Mouse (Mus musculus) midbrain, postnatal 0 days (tissue): ENCODE measurements around the gene Fam131c. TPM values are rescaled to one million over a fixed set of nuclear protein-coding genes. Genes with fewer than 3 reads are reported as not detected.
A peak's percentile ranks its signal among the peaks of the same experiment; 100 is the strongest.

Source experiments
- ATAC-seq: fragments of 200-750 bp; cut with Nextera tagmentation; 2 replicates; pipeline ENCODE4 v1.8.0; 2017; ENCODE audit warnings: moderate number of reproducible peaks, mild to moderate bottlenecking, moderate TSS enrichment, moderate library complexity; ENCODE audit not compliant: low FRiP score
- DNase-seq: peaks from one replicate; pipeline ENCODE4 v3.0.0-alpha.2; 2015; ENCODE audit warnings: low spot score
- H3K27ac ChIP-seq: fragments of 300-500 bp; sonication (generic); 2 replicates; pipeline ENCODE4 v1.5.1; 2014; ENCODE audit warnings: low read depth, mild to moderate bottlenecking, low read length, mixed read lengths
- H3K27me3 ChIP-seq: fragments of 300-500 bp; sonication (generic); 2 replicates; pipeline ENCODE4 v1.6.1; 2014; ENCODE audit warnings: low read length, control low read depth, mixed read lengths; ENCODE audit not compliant: insufficient read depth
- H3K36me3 ChIP-seq: fragments of 300-500 bp; sonication (generic); 2 replicates; pipeline ENCODE4 v1.6.1; 2014; ENCODE audit warnings: low read length, control low read depth, mixed read lengths; ENCODE audit not compliant: insufficient read depth
- H3K4me1 ChIP-seq: fragments of 300-500 bp; sonication (generic); 2 replicates; pipeline ENCODE4 v1.6.1; 2014; ENCODE audit warnings: mild to moderate bottlenecking, control low read depth, antibody characterized with exemption, low read length, mixed read lengths; ENCODE audit not compliant: insufficient read depth
- H3K4me2 ChIP-seq: fragments of 300-500 bp; sonication (generic); 2 replicates; pipeline ENCODE4 v1.6.1; 2014; ENCODE audit warnings: low read depth, mild to moderate bottlenecking, low read length, mixed read lengths; ENCODE audit not compliant: poor library complexity, severe bottlenecking
- H3K4me3 ChIP-seq: fragments of 300-500 bp; sonication (generic); 2 replicates; pipeline ENCODE4 v1.5.1; 2014; ENCODE audit warnings: low read depth, mild to moderate bottlenecking, low read length, moderate library complexity
- H3K9ac ChIP-seq: fragments of 300-500 bp; sonication (generic); replicated peaks from 2 replicates; pipeline ENCODE4 v1.6.1; 2014; ENCODE audit warnings: mild to moderate bottlenecking, low read length, moderate library complexity, mixed read lengths; ENCODE audit not compliant: poor library complexity, severe bottlenecking
- H3K9me3 ChIP-seq: fragments of 300-500 bp; sonication (generic); 2 replicates; pipeline ENCODE4 v1.6.1; 2016; ENCODE audit warnings: low read length, control low read depth
- CTCF ChIP-seq: IDR thresholded peaks from 2 replicates; pipeline ENCODE4 v1.5.1; 2016; ENCODE audit warnings: antibody characterized with exemption, mild to moderate bottlenecking
- WGBS: fragments of 180-500 bp; shearing (Covaris S2); extraction: QIAGEN DNeasy Blood & Tissue Kit; methylation state at CpG from one replicate; pipeline ENCODE4 v1.1.7; 2014; 5-methylcytosine and 5-hydroxymethylcytosine counted together
- polyA plus RNA-seq: library from polyadenylated mRNA; unstranded; fragments of >200 nt; fragmentation: Nextera tagmentation; extraction: Ambion mirVana; gene quantifications from 2 replicates; pipeline ENCODE4 v1.2.1, GENCODE M21; 2015
- total RNA-seq: library from RNA; depleted of rRNA; stranded (reverse); fragments of >200 nt; gene quantifications from 2 replicates; pipeline ENCODE4 v1.2.3, GENCODE M21; 2014

Fam131c gene
- total and polyA plus RNA-seq, 2 experiments from 2014 or later, result 56.7 to 119 TPM

DNA sequence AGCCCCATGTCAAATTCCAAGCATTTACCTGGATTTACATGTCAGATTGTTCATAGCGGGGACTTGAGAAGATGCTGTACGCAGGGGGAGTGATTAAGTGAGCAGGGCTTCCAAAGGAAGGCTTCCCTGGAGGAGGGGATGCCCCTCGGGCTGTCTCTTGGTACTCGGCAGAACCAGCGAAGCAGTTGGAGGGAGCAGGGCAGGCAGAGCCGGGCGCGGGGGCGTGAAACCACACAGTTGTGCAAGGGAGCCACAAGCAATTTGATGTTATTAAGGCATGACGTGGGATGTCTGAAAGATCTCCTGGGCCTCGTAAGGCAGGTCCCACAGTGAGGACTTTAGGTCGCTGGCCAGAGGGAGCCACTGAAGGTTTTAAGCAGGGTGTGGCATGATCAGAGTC, 38.1 kb upstream of the Fam131c start:
- H3K36me3 ChIP-seq, result no peaks in the 10 kb centered on the region
- no peak for TF ChIP-seq CTCF
- ATAC-seq (no peak), DNase-seq (no peak)
- H3K4me2 ChIP-seq, result no peak overlapping the region
- H3K4me3 ChIP-seq, result no peak overlapping the region
- no peak overlapping the region for H3K9ac ChIP-seq
- H3K4me1 ChIP-seq, result no peaks in the 10 kb centered on the region
- 70% methylated on average over 12 of the region's 12 CpGs for WGBS
- H3K9me3 ChIP-seq, result no peaks in the 10 kb centered on the region
- no peaks in the 10 kb centered on the region for H3K27me3 ChIP-seq
- H3K27ac ChIP-seq, result no peak overlapping the region

DNA sequence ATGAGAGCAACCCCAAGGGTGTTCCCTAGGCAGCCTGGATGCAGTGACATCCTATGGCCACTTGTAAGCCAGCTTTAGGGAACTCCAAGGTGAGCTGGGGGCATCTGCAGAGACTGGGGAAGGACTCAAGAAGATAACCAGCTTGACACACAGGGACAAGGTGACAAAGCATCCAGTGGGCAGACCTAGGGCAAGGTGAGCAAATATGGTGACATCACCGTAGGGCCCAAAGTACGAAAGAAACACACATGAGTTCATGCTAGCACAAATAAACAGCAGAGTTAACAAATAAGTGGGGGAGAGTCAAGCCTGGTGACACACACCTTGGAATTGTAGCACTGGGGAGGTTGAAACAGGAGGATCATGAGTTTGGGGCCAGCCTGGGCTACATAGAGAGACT, 36.6 kb upstream of the Fam131c start:
- ATAC-seq (no peak), DNase-seq (no peak)
- Histone ChIP-seq H3K27me3 (no peaks in the 10 kb centered on the region), H3K27ac (no peak overlapping the region), H3K9me3 (no peaks in the 10 kb centered on the region), H3K36me3 (no peaks in the 10 kb centered on the region), H3K4me1 (no peaks in the 10 kb centered on the region), H3K4me2 (no peak overlapping the region), H3K4me3 (no peak overlapping the region), H3K9ac (no peak overlapping the region)
- TF ChIP-seq CTCF, result no peak
- WGBS, result 94% methylated on average over 2 of the region's 2 CpGs

- no peaks in the 10 kb centered on the region for H3K27me3 ChIP-seq
- WGBS, result 89% methylated on average over 7 of the region's 7 CpGs
- no peaks in the 10 kb centered on the region for H3K36me3 ChIP-seq
- no peak overlapping the region for H3K4me2 ChIP-seq
- H3K9me3 ChIP-seq, result no peaks in the 10 kb centered on the region
- DNase-seq (no peak), ATAC-seq (no peak)
- H3K27ac ChIP-seq, result no peak overlapping the region
- H3K9ac ChIP-seq, result no peak overlapping the region
- TF ChIP-seq CTCF, result no peak
- no peak overlapping the region for H3K4me3 ChIP-seq
- H3K4me1 ChIP-seq, result no peaks in the 10 kb centered on the region
Measured at GRCm38 (mm10) chr4:141332258-141332657, 35.8 kb upstream of the Fam131c start.

- H3K4me3 ChIP-seq, result no peak overlapping the region
- no peaks in the 10 kb centered on the region for H3K9me3 ChIP-seq
- no peak for DNase-seq
- no peak overlapping the region for H3K9ac ChIP-seq
- H3K36me3 ChIP-seq, result no peaks in the 10 kb centered on the region
- WGBS, result 29% methylated on average over 5 of the region's 5 CpGs
- H3K4me2 ChIP-seq, result no peak overlapping the region
- no peaks in the 10 kb centered on the region for H3K27me3 ChIP-seq
- H3K27ac ChIP-seq, result peak overlapping the region; percentile 55; the same call in 1 of the 2 replicates
- H3K4me1 ChIP-seq, result 0 out of 2 replicates have a peak, but pooled peaks cover 2% of the 10 kb centered on the region
- no peak for TF ChIP-seq CTCF
- peak; percentile 17; the same call in 1 of the 2 replicates for ATAC-seq
Measured at GRCm38 (mm10) chr4:141334695-141335094, 33.3 kb upstream of the Fam131c start.

GRCm38 (mm10) chr4:141335263-141335796, 32.7 kb upstream of the Fam131c start:
- H3K4me2 ChIP-seq, result no peak overlapping the region
- no peaks in the 10 kb centered on the region for H3K9me3 ChIP-seq
- 0 out of 2 replicates have a peak, but pooled peaks cover 2% of the 10 kb centered on the region for H3K4me1 ChIP-seq
- no peaks in the 10 kb centered on the region for H3K27me3 ChIP-seq
- TF ChIP-seq CTCF, result no peak
- H3K27ac ChIP-seq, result peak overlapping the region; percentile 55; the same call in 1 of the 2 replicates
- H3K4me3 ChIP-seq, result no peak overlapping the region
- H3K9ac ChIP-seq, result no peak overlapping the region
- ATAC-seq, result peak; percentile 77
- no peaks in the 10 kb centered on the region for H3K36me3 ChIP-seq
- peak; percentile 68 for DNase-seq
- WGBS, result 7% methylated on average over 3 of the region's 3 CpGs

- H3K4me1 ChIP-seq, result 0 out of 2 replicates have a peak, but pooled peaks cover 2% of the 10 kb centered on the region
- DNase-seq (peak; percentile 21), ATAC-seq (no peak)
- H3K4me3 ChIP-seq, result no peak overlapping the region
- H3K9ac ChIP-seq, result no peak overlapping the region
- WGBS, result 41% methylated on average over 6 of the region's 6 CpGs
- H3K4me2 ChIP-seq, result no peak overlapping the region
- no peak for TF ChIP-seq CTCF
- no peaks in the 10 kb centered on the region for H3K9me3 ChIP-seq
- peak overlapping the region; percentile 57; the same call in 1 of the 2 replicates for H3K27ac ChIP-seq
- H3K36me3 ChIP-seq, result no peaks in the 10 kb centered on the region
- no peaks in the 10 kb centered on the region for H3K27me3 ChIP-seq
Measured at GRCm38 (mm10) chr4:141336196-141336595, 31.8 kb upstream of the Fam131c start.
